Mouse (Mus musculus) G1E (cell line): ENCODE measurements at regions not wholly inside any gene's neighbourhood (a gene's known extent, or its start where the extent isn't known, plus 50 kb on each side); places are given as distances from the start of the nearest gene placed in this dataset.

Experiments
- CTCF ChIP-seq: IDR thresholded peaks from 2 replicates; pipeline ENCODE4 v1.5.1; 2012; ENCODE audit warnings: low read depth, low read length, inconsistent platforms, mixed read lengths
- TAL1 ChIP-seq: conservative IDR thresholded peaks from 2 replicates; pipeline ENCODE4 v1.6.1; 2012; ENCODE audit warnings: low read depth, low read length, inconsistent platforms, mixed read lengths

DNA sequence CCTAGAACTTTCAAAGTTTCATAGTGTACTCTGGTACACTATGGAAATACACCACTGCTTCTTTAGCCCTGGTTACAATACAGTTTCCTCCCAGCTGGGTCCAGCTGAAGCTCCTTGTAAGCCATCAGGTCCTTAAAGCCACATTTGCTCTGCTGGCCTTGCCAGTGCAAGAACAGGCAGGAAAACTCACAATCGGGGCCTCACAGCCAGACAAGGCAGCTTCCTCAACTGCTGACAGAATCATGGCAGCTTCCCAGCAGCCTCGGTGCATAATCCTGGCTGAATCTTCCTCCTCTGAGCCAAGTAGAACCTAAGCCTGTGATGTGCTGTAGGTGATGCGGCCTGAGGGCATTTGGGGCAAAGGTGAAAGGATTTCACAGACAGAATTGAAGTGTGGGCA lies 320.5 kb upstream of the Zmiz1 start:
- TF ChIP-seq CTCF (no peak), TAL1 (no peak)
